Mouse (Mus musculus): ENCODE data around the gene Krt42. TPM values are rescaled to one million over a fixed set of nuclear protein-coding genes. Genes with fewer than 3 reads are reported as not detected.
"Not testable (repeated sequence)": the region's sequence is repeated elsewhere in the genome, so short reads cannot be mapped to it uniquely, and the experiment has no call there.

Krt42 gene
- not detected in 2 replicates for polyA plus RNA-seq (2015; fragmentation: Nextera tagmentation; extraction: Ambion mirVana)

- no peak within 1 kb of the TSS for H3K27ac ChIP-seq (ENCODE audit: low read length)
- no peak within 1 kb of the TSS for H3K9ac ChIP-seq (ENCODE audit: low read length)
- 86% methylated on average over 7 of the region's 7 CpGs for WGBS
- no peaks in the 10 kb centered on the region for H3K36me3 ChIP-seq (ENCODE audit: control insufficient read depth, insufficient read depth, low read length)
- no peaks in the 10 kb centered on the region for H3K27me3 ChIP-seq (ENCODE audit: control insufficient read depth, insufficient read depth, low read length)
- no peak within 1 kb of the TSS for H3K4me2 ChIP-seq (ENCODE audit: low read depth, low read length)
- ATAC-seq (ENCODE audit: insufficient read depth, low FRiP score) = no peak
- no peak within 1 kb of the TSS for H3K4me3 ChIP-seq (replicated peaks; ENCODE audit: low read length)
- no peaks in the 10 kb centered on the region for H3K9me3 ChIP-seq (replicated peaks; ENCODE audit: control insufficient read depth, low read length)
- H3K4me1 ChIP-seq (ENCODE audit: control insufficient read depth, insufficient read depth, low read length) = peaks cover 3% of the 10 kb centered on the region; the same call in 1 of the 2 replicates
Measured at GRCm38 (mm10) chr11:100269821-100270332, at the start of gene Krt42. TSS of gene Krt42 (minus strand) at chr11:100269871.

GRCm38 (mm10) chr11:100318529-100319451 is 49.1 kb upstream of the Krt42 start:
- Histone ChIP-seq H3K36me3 (ENCODE audit: control insufficient read depth, insufficient read depth, low read length) (peaks cover 14% of the 10 kb centered on the region), H3K4me1 (ENCODE audit: control insufficient read depth, insufficient read depth, low read length) (peaks cover 3% of the 10 kb centered on the region), H3K9me3 (replicated peaks; ENCODE audit: control insufficient read depth, low read length) (no peaks in the 10 kb centered on the region), H3K27me3 (ENCODE audit: control insufficient read depth, insufficient read depth, low read length) (no peaks in the 10 kb centered on the region), H3K4me3 (replicated peaks; ENCODE audit: low read length) (peak overlapping the region; percentile 51), H3K27ac (ENCODE audit: low read length) (peak overlapping the region; percentile 75; the same call in 1 of the 2 replicates), H3K9ac (ENCODE audit: low read length) (peak overlapping the region; percentile 64; the same call in 1 of the 2 replicates), H3K4me2 (ENCODE audit: low read depth, low read length) (peak overlapping the region; percentile 68)
- 87% methylated on average over 10 of the region's 10 CpGs for WGBS
- ATAC-seq (ENCODE audit: insufficient read depth, low FRiP score) = no peak

GRCm38 (mm10) chr11:100317826-100318380 is 48.2 kb upstream of the Krt42 start:
- H3K4me2 ChIP-seq (ENCODE audit: low read depth, low read length) = no peak overlapping the region
- no peak for ATAC-seq (ENCODE audit: insufficient read depth, low FRiP score)
- peaks cover 3% of the 10 kb centered on the region for H3K4me1 ChIP-seq (ENCODE audit: control insufficient read depth, insufficient read depth, low read length)
- no peak overlapping the region for H3K9ac ChIP-seq (ENCODE audit: low read length)
- peaks cover 14% of the 10 kb centered on the region for H3K36me3 ChIP-seq (ENCODE audit: control insufficient read depth, insufficient read depth, low read length)
- H3K27ac ChIP-seq (ENCODE audit: low read length) = no peak overlapping the region
- no peaks in the 10 kb centered on the region for H3K27me3 ChIP-seq (ENCODE audit: control insufficient read depth, insufficient read depth, low read length)
- 47% methylated on average over 6 of the region's 6 CpGs for WGBS
- no peak overlapping the region for H3K4me3 ChIP-seq (replicated peaks; ENCODE audit: low read length)
- no peaks in the 10 kb centered on the region for H3K9me3 ChIP-seq (replicated peaks; ENCODE audit: control insufficient read depth, low read length)

GRCm38 (mm10) chr11:100315439-100315838 is 45.8 kb upstream of the Krt42 start:
- ATAC-seq (ENCODE audit: insufficient read depth, low FRiP score) = no peak

GRCm38 (mm10) chr11:100313424-100313823 is 43.8 kb upstream of the Krt42 start:
- H3K36me3 ChIP-seq (ENCODE audit: control insufficient read depth, insufficient read depth, low read length) = no peaks in the 10 kb centered on the region
- no peaks in the 10 kb centered on the region for H3K9me3 ChIP-seq (replicated peaks; ENCODE audit: control insufficient read depth, low read length)
- no peak for ATAC-seq (ENCODE audit: insufficient read depth, low FRiP score)
- no peak overlapping the region for H3K4me2 ChIP-seq (ENCODE audit: low read depth, low read length)
- no peak overlapping the region for H3K9ac ChIP-seq (ENCODE audit: low read length)
- no peaks in the 10 kb centered on the region for H3K4me1 ChIP-seq (ENCODE audit: control insufficient read depth, insufficient read depth, low read length)
- no peaks in the 10 kb centered on the region for H3K27me3 ChIP-seq (ENCODE audit: control insufficient read depth, insufficient read depth, low read length)
- no peak overlapping the region for H3K27ac ChIP-seq (ENCODE audit: low read length)
- WGBS = 90% methylated on average over 6 of the region's 6 CpGs
- H3K4me3 ChIP-seq (replicated peaks; ENCODE audit: low read length) = no peak overlapping the region

More at GRCm38 (mm10) chr11:100315439-100315838, 45.8 kb upstream of the Krt42 start:
- no peak overlapping the region for H3K27ac ChIP-seq (ENCODE audit: low read length)
- WGBS = 93% methylated on average over 5 of the region's 5 CpGs
- no peak overlapping the region for H3K9ac ChIP-seq (ENCODE audit: low read length)
- no peak overlapping the region for H3K4me2 ChIP-seq (ENCODE audit: low read depth, low read length)
- H3K9me3 ChIP-seq (replicated peaks; ENCODE audit: control insufficient read depth, low read length) = no peaks in the 10 kb centered on the region
- H3K36me3 ChIP-seq (ENCODE audit: control insufficient read depth, insufficient read depth, low read length) = no peaks in the 10 kb centered on the region
- H3K27me3 ChIP-seq (ENCODE audit: control insufficient read depth, insufficient read depth, low read length) = no peaks in the 10 kb centered on the region
- no peaks in the 10 kb centered on the region; the same call in 1 of the 2 replicates for H3K4me1 ChIP-seq (ENCODE audit: control insufficient read depth, insufficient read depth, low read length)
- no peak overlapping the region for H3K4me3 ChIP-seq (replicated peaks; ENCODE audit: low read length)

GRCm38 (mm10) chr11:100312096-100312679 is 42.5 kb upstream of the Krt42 start:
- Histone ChIP-seq H3K27me3 (ENCODE audit: control insufficient read depth, insufficient read depth, low read length) (no peaks in the 10 kb centered on the region), H3K4me2 (ENCODE audit: low read depth, low read length) (no peak overlapping the region), H3K9me3 (replicated peaks; ENCODE audit: control insufficient read depth, low read length) (no peaks in the 10 kb centered on the region), H3K9ac (ENCODE audit: low read length) (no peak overlapping the region), H3K36me3 (ENCODE audit: control insufficient read depth, insufficient read depth, low read length) (no peaks in the 10 kb centered on the region), H3K4me1 (ENCODE audit: control insufficient read depth, insufficient read depth, low read length) (no peaks in the 10 kb centered on the region), H3K27ac (ENCODE audit: low read length) (no peak overlapping the region), H3K4me3 (replicated peaks; ENCODE audit: low read length) (no peak overlapping the region)
- ATAC-seq (ENCODE audit: insufficient read depth, low FRiP score) = no peak
- 29% methylated on average over 5 of the region's 5 CpGs for WGBS

- no peak for ATAC-seq (ENCODE audit: insufficient read depth, low FRiP score)
- Histone ChIP-seq H3K27me3 (ENCODE audit: control insufficient read depth, insufficient read depth, low read length) (no peaks in the 10 kb centered on the region), H3K9me3 (replicated peaks; ENCODE audit: control insufficient read depth, low read length) (no peaks in the 10 kb centered on the region), H3K4me3 (replicated peaks; ENCODE audit: low read length) (no peak overlapping the region), H3K4me1 (ENCODE audit: control insufficient read depth, insufficient read depth, low read length) (no peaks in the 10 kb centered on the region), H3K4me2 (ENCODE audit: low read depth, low read length) (no peak overlapping the region), H3K36me3 (ENCODE audit: control insufficient read depth, insufficient read depth, low read length) (no peaks in the 10 kb centered on the region), H3K27ac (ENCODE audit: low read length) (no peak overlapping the region), H3K9ac (ENCODE audit: low read length) (no peak overlapping the region)
- WGBS = 79% methylated on average over 1 of the region's 1 CpGs
Measured at GRCm38 (mm10) chr11:100311656-100312055, 42.0 kb upstream of the Krt42 start.

GRCm38 (mm10) chr11:100308672-100309071 is 39.0 kb upstream of the Krt42 start:
- H3K4me3 ChIP-seq (replicated peaks; ENCODE audit: low read length); H3K27ac ChIP-seq (ENCODE audit: low read length); H3K36me3 ChIP-seq (ENCODE audit: control insufficient read depth, insufficient read depth, low read length); H3K9me3 ChIP-seq (replicated peaks; ENCODE audit: control insufficient read depth, low read length); H3K27me3 ChIP-seq (ENCODE audit: control insufficient read depth, insufficient read depth, low read length); ATAC-seq (ENCODE audit: insufficient read depth, low FRiP score); H3K4me1 ChIP-seq (ENCODE audit: control insufficient read depth, insufficient read depth, low read length); H3K4me2 ChIP-seq (ENCODE audit: low read depth, low read length); H3K9ac ChIP-seq (ENCODE audit: low read length): not testable (repeated sequence)
- WGBS = 92% methylated on average over 5 of the region's 6 CpGs

- WGBS = 74% methylated on average over 5 of the region's 5 CpGs
- Histone ChIP-seq H3K4me1 (ENCODE audit: control insufficient read depth, insufficient read depth, low read length) (no peaks in the 10 kb centered on the region), H3K27me3 (ENCODE audit: control insufficient read depth, insufficient read depth, low read length) (no peaks in the 10 kb centered on the region), H3K9me3 (replicated peaks; ENCODE audit: control insufficient read depth, low read length) (no peaks in the 10 kb centered on the region), H3K9ac (ENCODE audit: low read length) (no peak overlapping the region), H3K4me2 (ENCODE audit: low read depth, low read length) (no peak overlapping the region), H3K27ac (ENCODE audit: low read length) (no peak overlapping the region), H3K4me3 (replicated peaks; ENCODE audit: low read length) (no peak overlapping the region), H3K36me3 (ENCODE audit: control insufficient read depth, insufficient read depth, low read length) (no peaks in the 10 kb centered on the region)
- no peak for ATAC-seq (ENCODE audit: insufficient read depth, low FRiP score)
Measured at GRCm38 (mm10) chr11:100307900-100308299, 38.2 kb upstream of the Krt42 start.

All from stomach, embryonic 16.5 days (tissue).